Mouse (Mus musculus) CH12.LX (cell line): Measurements from ENCODE around the gene Uqcc3. TPM values are rescaled to one million over a fixed set of nuclear protein-coding genes. Genes with fewer than 3 reads are reported as not detected.

Experiments used
- DNase-seq: peaks from one replicate; pipeline ENCODE4 v3.0.0-alpha.2; 2013; ENCODE audit errors: extremely low read depth
- H3K27ac ChIP-seq: 2 replicates; pipeline ENCODE4 v1.5.1; 2012; ENCODE audit warnings: low read depth, mild to moderate bottlenecking, control low read depth, moderate library complexity; ENCODE audit not compliant: insufficient read depth
- H3K27me3 ChIP-seq: replicated peaks from 2 replicates; pipeline ENCODE3; 2012; ENCODE audit warnings: inconsistent platforms
- H3K36me3 ChIP-seq, 2 experiments: replicated peaks in 1 of 2; 2 replicates each; pipeline versions ENCODE3 to v1.6.1; 2012; ENCODE audit warnings: inconsistent platforms in 1 of 2, low read length in 1 of 2, mild to moderate bottlenecking in 1 of 2, mixed read lengths in 1 of 2, moderate library complexity in 1 of 2; ENCODE audit not compliant: control insufficient read depth in 1 of 2, insufficient read depth in 1 of 2
- H3K4me1 ChIP-seq, 2 experiments: 2 replicates each; pipeline ENCODE4 v1.6.1; 2012; ENCODE audit warnings: inconsistent platforms in 1 of 2, moderate library complexity in 1 of 2; ENCODE audit not compliant: insufficient read depth in 2 of 2, control insufficient read depth in 1 of 2
- H3K4me2 ChIP-seq: 2 replicates; pipeline ENCODE4 v1.6.1; 2012; ENCODE audit warnings: low read depth, mild to moderate bottlenecking, control low read depth; ENCODE audit not compliant: poor library complexity, insufficient read depth, severe bottlenecking
- H3K4me3 ChIP-seq, 3 experiments: fragments of 150-350 bp in 1 of 3; sonication (generic) in 1 of 3; replicated peaks in 1 of 3; 2 replicates each; pipeline versions ENCODE3 to v1.5.1; 2011 to 2012; ENCODE audit warnings: low read depth in 2 of 3, low read length in 2 of 3, mild to moderate bottlenecking in 2 of 3, moderate library complexity in 2 of 3, control low read depth in 1 of 3, improper control_type of control experiment in 1 of 3, inconsistent platforms in 1 of 3, mixed read lengths in 1 of 3; ENCODE audit not compliant: poor library complexity in 1 of 3
- H3K79me2 ChIP-seq: replicated peaks from 2 replicates; pipeline ENCODE4 v1.6.1; 2012; ENCODE audit warnings: mild to moderate bottlenecking, moderate library complexity; ENCODE audit not compliant: control insufficient read depth, poor library complexity, insufficient read depth, severe bottlenecking; ENCODE audit errors: extremely low read depth
- H3K9ac ChIP-seq: 2 replicates; pipeline ENCODE4 v1.6.1; 2012; ENCODE audit warnings: low read depth, mild to moderate bottlenecking, control low read depth, moderate library complexity; ENCODE audit not compliant: insufficient read depth
- H3K9me3 ChIP-seq: replicated peaks from 2 replicates; pipeline ENCODE3; 2012; ENCODE audit warnings: low read length, inconsistent platforms, mixed read lengths
- CHD2 ChIP-seq: IDR thresholded peaks from 2 replicates; pipeline ENCODE4 v1.6.1; 2011; ENCODE audit warnings: low read length, improper control_type of control experiment
- CTCF ChIP-seq, 2 experiments: IDR thresholded peaks in 1 of 2; conservative IDR thresholded peaks in 1 of 2; 2 replicates each; pipeline ENCODE4 v1.5.1; 2011 to 2012; ENCODE audit warnings: low read depth in 2 of 2, low read length in 2 of 2, improper control_type of control experiment in 1 of 2, inconsistent platforms in 1 of 2, mild to moderate bottlenecking in 1 of 2, moderate library complexity in 1 of 2
- E2F4 ChIP-seq: IDR thresholded peaks from 2 replicates; pipeline ENCODE4 v1.6.1; 2011; ENCODE audit warnings: low read depth, low read length, improper control_type of control experiment; ENCODE audit not compliant: insufficient replicate concordance
- MAZ ChIP-seq: IDR thresholded peaks from 2 replicates; pipeline ENCODE4 v1.6.1; 2012; ENCODE audit warnings: low read depth, mild to moderate bottlenecking, inconsistent platforms, low read length, improper control_type of control experiment, moderate library complexity
- MEF2A ChIP-seq: IDR thresholded peaks from 2 replicates; pipeline ENCODE4 v1.6.1; 2014; ENCODE audit warnings: low read depth, mild to moderate bottlenecking, inconsistent platforms, low read length, improper control_type of control experiment, borderline replicate concordance
- MXI1 ChIP-seq: IDR thresholded peaks from 2 replicates; pipeline ENCODE4 v1.6.1; 2011; ENCODE audit warnings: mild to moderate bottlenecking, low read depth, low read length, improper control_type of control experiment
- MYC ChIP-seq: IDR thresholded peaks from 2 replicates; pipeline ENCODE4 v1.6.1; 2011; ENCODE audit warnings: low read depth, mild to moderate bottlenecking, improper control_type of control experiment, low read length
- NRF1 ChIP-seq: IDR thresholded peaks from 2 replicates; pipeline ENCODE4 v1.6.1; 2014; ENCODE audit warnings: low read depth, mild to moderate bottlenecking, inconsistent platforms, low read length, improper control_type of control experiment, moderate library complexity
- RAD21 ChIP-seq: IDR thresholded peaks from 2 replicates; pipeline ENCODE4 v1.6.1; 2011; ENCODE audit warnings: low read depth, mild to moderate bottlenecking, low read length, improper control_type of control experiment, moderate library complexity
- SMC3 ChIP-seq: IDR thresholded peaks from 2 replicates; pipeline ENCODE4 v1.6.1; 2011; ENCODE audit warnings: low read depth, low read length, improper control_type of control experiment
- TCF12 ChIP-seq: IDR thresholded peaks from 2 replicates; pipeline ENCODE4 v1.6.1; 2014; ENCODE audit warnings: low read depth, mild to moderate bottlenecking, inconsistent platforms, low read length, improper control_type of control experiment
- ZC3H11A ChIP-seq: IDR thresholded peaks from 2 replicates; pipeline ENCODE4 v1.6.1; 2012; ENCODE audit warnings: low read depth, mild to moderate bottlenecking, inconsistent platforms, low read length, improper control_type of control experiment
- ZMIZ1 ChIP-seq: IDR thresholded peaks from 2 replicates; pipeline ENCODE4 v1.6.1; 2012; ENCODE audit warnings: low read depth, mild to moderate bottlenecking, inconsistent platforms, low read length, improper control_type of control experiment
- ZNF384 ChIP-seq: IDR thresholded peaks from 2 replicates; pipeline ENCODE4 v1.6.1; 2012; ENCODE audit warnings: low read depth, low read length, improper control_type of control experiment, inconsistent platforms
- dilution Hi-C: fragments of 300-500 bp; cut with MboI; formaldehyde crosslinking; loops from 2 replicates; pipeline ENCODE4 v1.14.3; 2020; ENCODE audit warnings: low sequenced_read_pairs; ENCODE audit not compliant: extremely low pct_unique_long_range_greater_than_20kb, extremely low pct_ligation_motif_present
- in situ Hi-C: fragments of 300-500 bp; cut with MboI; formaldehyde crosslinking; loops from 3 replicates; pipeline ENCODE4 v1.14.3; 2019; ENCODE audit warnings: low sequenced_read_pairs, low pct_ligation_motif_present, low pct_unique_long_range_greater_than_20kb, mixed read lengths
- polyA plus RNA-seq: library from polyadenylated mRNA; unstranded; fragments of >175 nt; gene quantifications from 2 replicates; pipeline ENCODE4 v1.2.1, GENCODE M21; 2012; ENCODE audit warnings: low read depth; ENCODE audit not compliant: insufficient read length
- total RNA-seq, 2 experiments: library from RNA; depleted of rRNA; stranded (reverse); fragments of 300-350 nt in 1 of 2; fragments of >200 nt in 1 of 2; gene quantifications; 2 replicates each; pipeline ENCODE4 v1.2.3; 2012 to 2014

Uqcc3 gene
- total and polyA plus RNA-seq, 3 experiments = 23.5 to 56.6 (median 42.6) TPM

DNA sequence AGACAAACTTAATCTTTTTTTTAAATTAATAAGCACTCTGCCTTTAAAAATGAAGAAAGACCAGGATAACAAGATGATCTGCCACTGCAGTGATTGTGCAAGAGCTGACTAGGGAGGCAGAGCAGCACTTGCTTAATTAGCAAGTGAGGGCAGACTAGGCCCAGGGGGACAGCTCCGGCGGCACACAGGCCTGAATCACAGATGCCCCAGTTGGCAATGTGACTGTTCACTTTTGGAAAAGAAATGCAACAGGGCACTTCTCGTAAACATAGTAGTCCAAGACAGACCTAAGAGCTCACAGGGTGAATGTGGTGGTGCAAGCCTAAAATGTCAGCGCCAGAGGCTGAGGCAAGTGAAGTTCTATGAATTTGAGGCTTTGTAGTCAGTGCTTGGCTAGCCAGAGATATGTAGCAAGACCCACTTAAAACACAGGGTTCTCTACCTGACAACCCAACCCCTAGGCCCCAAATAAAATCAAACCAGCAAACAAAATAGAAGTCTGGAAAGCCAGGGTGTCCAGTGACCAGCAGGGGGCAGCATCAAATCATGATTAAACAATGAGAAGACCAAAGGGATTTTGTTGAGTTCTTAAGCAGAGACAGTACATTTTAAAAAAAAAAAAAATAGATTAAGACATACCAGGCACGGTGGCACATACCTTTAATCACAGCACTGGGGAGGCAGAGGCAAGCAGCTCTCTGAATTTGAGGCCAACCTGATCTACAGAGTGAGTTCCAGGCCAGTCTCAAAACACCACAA is 36.2 kb downstream of the Uqcc3 start:
- no peak for TF ChIP-seq ZC3H11A
- peak; percentile 57 for TF ChIP-seq SMC3
- peak; percentile 80 for TF ChIP-seq ZNF384
- TF ChIP-seq MAZ = no peak
- TF ChIP-seq RAD21 = peak; percentile 63
- TF ChIP-seq CTCF (conservative IDR thresholded peaks at IDR 0.05 in 1 of 2, IDR thresholded peaks at IDR 0.05 in 1 of 2; ENCODE audit: low read depth in 2 of 2, low read length in 2 of 2) = peak; percentile 65 to 79; a peak in 3 of 4 replicates

GRCm38 (mm10) chr19:8842961-8843360 is 37.8 kb downstream of the Uqcc3 start:
- H3K27ac ChIP-seq = no peak overlapping the region
- H3K4me2 ChIP-seq = no peak overlapping the region
- H3K27me3 ChIP-seq = no peaks in the 10 kb centered on the region
- peaks cover 36 to 66% of the 10 kb centered on the region in 2 experiments for H3K36me3 ChIP-seq
- dilution Hi-C loops (no loop called here), in situ Hi-C loops (loop anchor here (25.0 kb wide), 1 partner anchor 1019 kb away; no protein-coding TSS in a partner anchor)
- H3K4me3 ChIP-seq = no peak overlapping the region
- no peak for TF ChIP-seq MXI1
- TF ChIP-seq E2F4 = no peak
- no peak for TF ChIP-seq NRF1
- TF ChIP-seq ZMIZ1 = no peak
- no peak for TF ChIP-seq MYC
- no peak for TF ChIP-seq MEF2A
- no peak for TF ChIP-seq CHD2
- no peak for TF ChIP-seq CTCF (conservative IDR thresholded peaks at IDR 0.05 in 1 of 2, IDR thresholded peaks at IDR 0.05 in 1 of 2; ENCODE audit: low read depth in 2 of 2, low read length in 2 of 2)
- TF ChIP-seq TCF12 = no peak
- peaks cover 9 to 31% of the 10 kb centered on the region in 2 experiments for H3K4me1 ChIP-seq
- no peaks in the 10 kb centered on the region for H3K9me3 ChIP-seq
- no peak overlapping the region for H3K9ac ChIP-seq
- H3K79me2 ChIP-seq = peaks cover 20% of the 10 kb centered on the region
- no peak for DNase-seq

More for the DNA sequence above, 36.2 kb downstream of the Uqcc3 start:
- peak; percentile 75 for DNase-seq
- no peaks in the 10 kb centered on the region for H3K27me3 ChIP-seq
- H3K9me3 ChIP-seq = no peaks in the 10 kb centered on the region
- no peak overlapping the region for H3K4me3 ChIP-seq
- H3K79me2 ChIP-seq = peaks cover 15% of the 10 kb centered on the region
- dilution Hi-C loops (no loop called here), in situ Hi-C loops (loop anchor here (25.0 kb wide), 1 partner anchor 1018 kb away; no protein-coding TSS in a partner anchor)
- no peak overlapping the region for H3K27ac ChIP-seq
- H3K4me1 ChIP-seq = peaks cover 6 to 18% of the 10 kb centered on the region in 2 experiments
- no peak overlapping the region for H3K9ac ChIP-seq
- peaks cover 42 to 77% of the 10 kb centered on the region in 2 experiments for H3K36me3 ChIP-seq
- H3K4me2 ChIP-seq = no peak overlapping the region
